Mouse (Mus musculus): ENCODE data around the gene Ano3.
"Not testable (repeated sequence)": the region's sequence is repeated elsewhere in the genome, so short reads cannot be mapped to it uniquely, and the experiment has no call there.

Gene Ano3

GRCm38 (mm10) chr2:110950823-110951222, at the start of gene Ano3:
Gene Ano3, minus strand, starts transcription at chr2:110950923.
- DNase-seq (ENCODE audit: low spot score) = not testable (repeated sequence)

GRCm38 (mm10) chr2:110990071-110990470, 39.3 kb upstream of the Ano3 start:
- DNase-seq (ENCODE audit: low spot score) = no peak

DNA sequence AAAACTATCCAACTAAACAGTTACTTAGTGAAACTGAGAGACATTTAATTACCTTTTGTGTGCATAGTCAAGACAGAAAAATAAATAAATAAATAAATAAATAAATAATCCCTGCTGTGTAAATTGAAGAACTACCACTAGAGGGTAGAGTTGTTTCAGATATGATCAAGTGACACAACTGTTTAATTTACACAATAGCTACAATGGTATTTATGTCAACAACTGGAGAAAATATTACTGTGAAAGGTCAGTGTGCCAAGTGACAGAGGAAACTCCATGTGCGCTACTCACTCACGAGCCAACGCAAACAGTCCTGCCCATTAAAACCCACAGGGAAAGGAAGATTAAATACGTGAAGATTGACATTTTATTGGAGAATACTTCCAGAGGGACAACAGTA, 38.8 kb upstream of the Ano3 start:
- no peak for DNase-seq (ENCODE audit: low spot score)

- DNase-seq (ENCODE audit: low spot score) = no peak
Measured at GRCm38 (mm10) chr2:110985853-110986271, 35.1 kb upstream of the Ano3 start.

- no peak for DNase-seq (ENCODE audit: low spot score)
Measured at GRCm38 (mm10) chr2:110981733-110982132, 31.0 kb upstream of the Ano3 start.

DNA sequence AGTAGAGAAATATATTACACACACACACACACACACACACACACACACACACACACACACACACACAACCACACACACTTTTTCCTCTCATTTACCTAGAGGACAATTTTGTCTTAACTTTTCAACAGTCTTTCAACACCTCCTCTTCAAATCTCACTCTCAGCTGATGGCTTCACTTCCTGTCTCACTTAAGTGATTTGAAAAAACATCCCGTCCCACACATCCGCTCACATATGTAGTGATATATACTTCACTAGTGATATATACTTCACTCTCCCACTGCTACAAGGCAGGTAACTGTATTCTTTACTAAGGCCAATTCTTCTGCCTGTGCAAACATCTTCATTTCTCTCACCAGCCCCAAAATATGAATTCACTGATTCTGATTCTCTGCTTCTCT, 28.9 kb upstream of the Ano3 start:
- no peak for DNase-seq (ENCODE audit: low spot score)

DNA sequence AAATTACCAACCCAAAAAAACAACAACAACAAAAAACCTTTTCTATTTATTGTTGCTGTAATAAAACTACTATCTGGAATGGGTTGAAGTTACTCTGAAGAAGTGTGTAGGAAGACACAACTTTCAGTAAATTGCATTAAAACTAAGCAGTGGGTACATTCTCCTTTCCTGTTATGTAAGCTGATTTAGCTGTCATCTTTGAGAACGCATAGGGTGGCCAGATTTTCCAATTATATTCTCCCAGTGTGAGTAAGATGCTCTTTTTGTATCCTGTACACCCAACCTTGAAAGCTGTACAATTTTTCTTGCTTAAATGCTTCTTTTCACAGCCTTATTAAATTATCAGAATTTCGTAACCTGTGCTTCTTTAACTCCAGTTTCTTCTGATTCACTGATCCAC, 26.1 kb upstream of the Ano3 start:
- DNase-seq (ENCODE audit: low spot score) = no peak

GRCm38 (mm10) chr2:110970158-110970557, 19.4 kb upstream of the Ano3 start:
- no peak for DNase-seq (ENCODE audit: low spot score)

- no peak for DNase-seq (ENCODE audit: low spot score)
Measured at GRCm38 (mm10) chr2:110965398-110965797, 14.7 kb upstream of the Ano3 start.

GRCm38 (mm10) chr2:110950432-110950803, 305 bp downstream of the Ano3 start:
- DNase-seq (ENCODE audit: low spot score) = no peak

DNA sequence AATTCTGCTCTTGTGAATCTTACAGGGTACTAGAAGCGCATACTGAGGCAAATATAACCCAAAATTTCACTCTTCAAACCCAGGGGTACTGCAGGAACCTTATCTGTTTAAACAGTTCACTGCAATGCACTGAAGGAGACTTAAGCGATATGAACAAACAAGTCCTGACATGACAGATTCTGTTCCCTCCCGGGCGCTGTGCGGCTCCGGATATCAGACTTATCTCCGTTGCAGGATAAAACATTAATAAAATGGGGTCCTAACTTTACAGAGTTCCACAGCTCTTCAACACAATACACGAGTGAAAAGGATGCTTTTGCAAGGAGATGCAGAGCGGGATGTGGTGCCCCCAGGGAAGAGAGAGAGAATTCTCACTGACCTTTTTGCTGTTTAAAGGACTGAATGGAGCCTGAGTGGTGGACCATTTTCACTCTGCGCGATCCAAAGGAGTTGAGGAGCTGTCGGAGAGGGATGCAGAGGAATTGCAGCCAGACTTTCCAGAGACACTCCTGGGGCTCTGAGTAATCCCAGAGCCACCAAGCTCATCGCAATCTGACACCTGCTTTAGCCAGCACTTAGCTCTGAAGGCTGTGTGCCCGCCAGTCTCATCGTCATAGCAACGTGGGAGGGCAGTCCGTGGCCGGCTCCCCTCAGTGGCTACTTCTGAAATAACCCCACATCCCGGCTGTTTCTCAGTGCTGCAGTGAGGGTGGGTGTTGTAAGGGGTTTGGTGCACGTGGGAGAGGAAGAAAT, 868 bp downstream of the Ano3 start:
- peak; percentile 50 for DNase-seq (ENCODE audit: low spot score)

- no peak for DNase-seq (ENCODE audit: low spot score)
Measured at GRCm38 (mm10) chr2:110945171-110945570, 5.6 kb downstream of the Ano3 start.

DNA sequence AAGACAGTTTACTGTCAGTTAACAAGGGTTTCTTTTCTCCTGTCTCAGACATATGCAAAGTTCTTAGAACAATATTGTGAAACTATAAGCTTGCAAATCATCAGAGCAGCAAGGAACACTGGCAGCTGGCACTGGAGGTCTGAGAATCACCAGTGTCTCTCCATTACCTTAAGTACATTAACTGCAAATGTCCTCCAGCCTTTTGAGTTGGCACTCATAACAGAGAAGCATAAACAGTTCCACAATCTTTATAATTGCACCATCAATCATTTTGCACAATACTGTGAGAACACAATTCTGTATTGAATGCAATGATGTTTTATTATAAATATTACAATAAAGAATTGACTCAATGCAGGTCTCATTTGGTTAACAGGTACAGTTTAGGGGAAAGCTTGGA, 15.0 kb downstream of the Ano3 start:
- no peak for DNase-seq (ENCODE audit: low spot score)

DNA sequence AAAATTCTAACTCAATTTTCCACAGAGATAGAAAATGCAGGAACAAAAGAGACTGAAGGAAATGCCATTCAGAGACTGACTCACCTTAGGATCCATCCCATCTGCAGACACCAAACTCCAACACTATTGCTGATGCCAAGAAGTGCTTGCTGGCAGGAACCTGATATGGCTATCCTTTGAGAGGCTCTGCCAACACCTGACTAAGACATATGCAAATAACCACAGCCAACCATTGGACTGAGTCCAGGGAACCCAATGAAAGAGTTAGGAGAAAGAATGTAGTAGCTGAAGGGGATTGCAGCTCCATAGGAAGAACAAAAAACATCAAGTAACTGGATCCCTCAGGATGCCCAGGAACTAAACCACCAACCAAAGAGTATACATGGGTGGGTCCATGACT, 21.6 kb downstream of the Ano3 start:
- no peak for DNase-seq (ENCODE audit: low spot score)

- DNase-seq (ENCODE audit: low spot score) = no peak
Measured at GRCm38 (mm10) chr2:110909506-110909905, 41.2 kb downstream of the Ano3 start.

DNA sequence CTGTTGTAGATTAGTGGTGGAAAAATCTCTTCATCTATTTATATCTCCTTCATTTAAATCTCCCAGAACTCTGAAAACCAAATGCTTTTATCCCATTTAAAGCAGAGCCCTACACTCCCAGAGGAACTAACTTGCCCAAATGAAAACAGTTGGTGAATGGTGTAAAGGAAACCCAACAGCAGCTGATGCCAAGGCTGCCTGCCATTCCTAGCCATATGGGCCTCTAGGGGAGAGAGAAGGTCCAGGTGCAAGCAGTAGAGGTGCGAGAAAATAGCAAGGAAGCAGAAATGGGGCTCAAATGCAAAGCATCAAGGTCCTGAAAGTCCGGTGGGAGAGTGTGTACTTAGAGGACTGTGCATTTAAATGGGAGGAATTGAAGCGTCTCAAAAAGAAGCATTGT, 44.2 kb downstream of the Ano3 start:
- no peak for DNase-seq (ENCODE audit: low spot score)

DNA sequence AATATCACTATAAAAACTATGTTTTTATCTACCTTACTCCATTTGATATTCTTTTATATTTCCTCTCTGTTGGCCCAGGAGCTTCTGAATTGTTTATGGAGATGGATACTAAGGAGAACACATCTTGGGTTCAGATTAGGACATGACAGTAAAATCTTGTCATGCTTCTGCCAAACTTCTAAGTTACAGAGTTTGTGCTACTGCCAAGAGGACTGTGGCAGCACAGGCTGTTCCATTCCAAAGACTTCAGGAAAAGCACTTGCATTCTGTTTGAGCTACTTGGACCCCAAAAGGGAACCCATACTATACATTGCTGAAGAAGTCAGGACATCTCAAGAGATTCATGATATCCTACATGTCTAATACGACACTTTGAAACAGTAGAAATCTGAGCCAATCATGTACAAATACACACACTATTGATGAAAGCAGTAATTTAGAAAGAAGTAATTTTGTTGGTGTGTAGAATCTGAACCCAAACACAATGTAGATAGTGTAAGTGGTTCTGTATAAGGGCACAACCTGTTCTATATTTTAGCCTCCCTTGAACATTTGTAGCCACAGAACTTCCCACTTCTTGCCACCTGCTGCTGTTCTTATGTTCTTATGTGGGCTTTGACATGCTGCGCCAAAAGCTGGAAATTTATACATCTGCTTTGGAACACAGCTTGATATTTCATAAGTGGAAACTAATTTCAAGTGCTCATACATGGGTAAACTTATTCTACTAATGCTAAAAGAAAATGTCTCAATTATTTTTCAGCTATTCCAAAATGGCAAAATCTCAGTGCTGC, 54.0 kb downstream of the Ano3 start:
- no peak for DNase-seq (ENCODE audit: low spot score)

GRCm38 (mm10) chr2:110871650-110872049, 79.1 kb downstream of the Ano3 start:
- DNase-seq (ENCODE audit: low spot score) = no peak

DNA sequence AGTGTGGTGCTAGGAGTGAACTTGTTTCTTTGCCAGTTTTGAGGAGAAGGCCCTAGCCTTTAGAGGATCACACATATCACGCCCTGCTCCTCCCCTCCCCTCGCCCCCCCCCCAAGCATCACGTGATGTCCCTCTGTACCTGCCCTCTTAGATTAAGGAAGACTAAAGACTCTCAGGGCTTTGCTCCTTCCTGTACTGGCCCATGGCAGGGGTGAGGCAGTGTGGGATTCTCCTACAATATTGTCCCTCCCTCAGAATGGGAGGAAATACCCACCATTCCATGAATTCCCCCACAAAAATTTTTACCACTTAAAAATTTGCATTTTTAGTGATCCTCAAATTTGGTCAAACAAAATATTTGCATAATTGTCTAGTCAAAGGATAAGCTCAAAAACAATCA, 85.1 kb downstream of the Ano3 start:
- no peak for DNase-seq (ENCODE audit: low spot score)

GRCm38 (mm10) chr2:110863376-110863775, 87.3 kb downstream of the Ano3 start:
- DNase-seq (ENCODE audit: low spot score) = no peak

DNA sequence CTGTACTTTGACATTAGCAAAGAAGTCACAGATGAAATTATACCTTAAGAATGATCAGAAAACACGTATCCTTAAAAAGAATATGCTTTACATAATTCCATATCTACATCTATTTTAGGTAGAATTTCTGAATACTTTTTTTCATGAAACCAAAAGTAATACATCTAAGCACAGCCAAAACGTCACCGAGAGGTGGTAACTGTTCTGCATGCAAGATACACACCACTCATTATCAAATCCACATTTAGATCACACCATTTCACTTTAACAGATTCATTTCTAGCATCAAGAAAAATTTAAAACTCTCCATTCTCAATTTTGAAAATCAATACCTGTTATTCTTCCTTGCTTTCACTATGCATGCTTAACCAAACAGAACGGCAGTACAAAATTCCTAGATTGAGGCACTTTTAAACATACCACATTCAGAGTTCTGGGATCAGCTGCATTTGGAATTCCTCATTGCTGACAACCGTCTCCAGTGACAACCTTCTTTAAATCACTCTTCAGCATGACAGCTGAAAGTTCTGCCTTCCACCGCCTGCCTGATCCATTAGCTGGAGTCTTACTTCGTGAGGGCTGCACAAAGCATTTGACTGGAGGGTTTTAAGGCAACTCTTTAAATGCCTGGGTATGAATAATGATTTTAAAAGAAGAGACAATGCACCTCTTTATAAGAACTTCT, 111.0 kb downstream of the Ano3 start:
- DNase-seq (ENCODE audit: low spot score) = no peak

- DNase-seq (ENCODE audit: low spot score) = no peak
Measured at GRCm38 (mm10) chr2:110816189-110816588, 134.5 kb downstream of the Ano3 start.

DNA sequence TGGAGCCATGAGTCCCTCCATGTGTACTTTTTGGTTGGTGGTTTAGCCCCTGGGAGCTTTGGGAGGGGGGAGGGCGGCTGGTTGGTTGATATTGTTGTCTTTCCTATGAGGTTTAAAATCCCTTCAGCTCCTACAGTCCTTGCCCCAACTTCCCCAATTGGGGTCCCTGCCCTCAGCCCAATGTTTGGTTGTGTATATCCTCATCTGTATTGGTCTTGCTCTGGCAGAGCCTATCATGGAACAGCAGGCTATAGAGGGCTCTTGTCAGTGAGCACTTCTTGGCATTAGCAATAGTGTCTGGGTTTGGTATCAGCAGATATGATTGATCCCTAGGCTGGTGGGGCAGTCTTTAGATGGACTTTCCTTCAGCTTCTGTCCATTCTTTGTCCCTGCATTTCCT, 135.8 kb downstream of the Ano3 start:
- DNase-seq (ENCODE audit: low spot score) = no peak

Data from left cerebral cortex, adult 11 months (tissue).